Mouse (Mus musculus) olfactory bulb, adult 2 months (tissue): ENCODE measurements around the gene Fyb2.

Source experiments
- CTCF ChIP-seq: fragments of 200-500 bp; IDR thresholded peaks from 2 replicates; pipeline ENCODE4 v1.5.1; 2012; ENCODE audit warnings: low read depth, mild to moderate bottlenecking, low read length, moderate library complexity; ENCODE audit not compliant: insufficient read depth
- POLR2A ChIP-seq: fragments of 200-500 bp; IDR thresholded peaks from 2 replicates; pipeline ENCODE4 v1.6.1; 2012; ENCODE audit warnings: mild to moderate bottlenecking, low read depth, low read length, moderate library complexity; ENCODE audit not compliant: insufficient read depth

GRCm38 (mm10) chr4:105050041-105050440 lies 136.8 kb downstream of the Fyb2 start:
- TF ChIP-seq CTCF (no peak), POLR2A (no peak)
